Mouse (Mus musculus) gastrocnemius, adult 2 months (tissue): Measurements from ENCODE around the gene Slit2. TPM values are rescaled to one million over a fixed set of nuclear protein-coding genes. Genes with fewer than 3 reads are reported as not detected.

Experiments
- DNase-seq: peaks from one replicate; pipeline ENCODE4 v3.0.0; 2022
- H3K27ac ChIP-seq: fragments of 200-600 bp; 2 replicates; pipeline ENCODE4 v1.8.1; 2022; ENCODE audit warnings: mild to moderate bottlenecking
- H3K4me3 ChIP-seq: fragments of 200-600 bp; 2 replicates; pipeline ENCODE4 v1.8.1; 2022; ENCODE audit warnings: mild to moderate bottlenecking, moderate library complexity
- CTCF ChIP-seq: fragments of 200-600 bp; IDR thresholded peaks from 2 replicates; pipeline ENCODE4 v1.8.1; 2022; ENCODE audit warnings: antibody characterized with exemption, mild to moderate bottlenecking, moderate library complexity
- intact Hi-C: fragments of 180-260 bp; cut with DNase I; formaldehyde crosslinking; loops from one replicate; pipeline ENCODE4 v1.15.1; 2025
- total RNA-seq, 2 experiments: library from RNA; stranded (reverse); gene quantifications; 2 replicates each; pipeline ENCODE4 v1.2.3; 2021

The Slit2 gene
- total RNA-seq, 2 experiments from 2014 or later: 0.64 to 1.4 TPM

DNA sequence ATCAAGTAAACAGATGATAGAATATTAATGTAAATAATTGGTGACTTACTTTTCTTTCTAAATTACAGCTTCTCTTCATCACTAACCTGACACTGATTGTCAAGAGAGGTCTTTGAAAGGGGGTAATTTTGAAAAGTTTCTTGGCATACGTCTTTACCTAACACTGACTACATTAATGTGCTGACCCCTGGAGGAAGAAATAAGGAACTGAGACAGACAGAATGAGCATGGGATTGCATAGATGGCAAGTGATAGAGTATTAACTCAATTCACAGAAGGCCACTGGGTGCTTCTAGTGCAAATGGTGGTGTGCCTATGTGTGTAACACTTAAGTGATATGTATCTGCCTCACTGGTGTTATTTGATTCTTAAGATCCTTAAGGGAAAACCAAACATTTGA lies 130.5 kb downstream of the Slit2 start:
- Histone ChIP-seq H3K4me3 (no peak overlapping the region), H3K27ac (no peak overlapping the region)
- TF ChIP-seq CTCF: peak; percentile 27; the same call in 1 of the 2 replicates
- DNase-seq: no peak
- intact Hi-C loops: no loop called here

DNA sequence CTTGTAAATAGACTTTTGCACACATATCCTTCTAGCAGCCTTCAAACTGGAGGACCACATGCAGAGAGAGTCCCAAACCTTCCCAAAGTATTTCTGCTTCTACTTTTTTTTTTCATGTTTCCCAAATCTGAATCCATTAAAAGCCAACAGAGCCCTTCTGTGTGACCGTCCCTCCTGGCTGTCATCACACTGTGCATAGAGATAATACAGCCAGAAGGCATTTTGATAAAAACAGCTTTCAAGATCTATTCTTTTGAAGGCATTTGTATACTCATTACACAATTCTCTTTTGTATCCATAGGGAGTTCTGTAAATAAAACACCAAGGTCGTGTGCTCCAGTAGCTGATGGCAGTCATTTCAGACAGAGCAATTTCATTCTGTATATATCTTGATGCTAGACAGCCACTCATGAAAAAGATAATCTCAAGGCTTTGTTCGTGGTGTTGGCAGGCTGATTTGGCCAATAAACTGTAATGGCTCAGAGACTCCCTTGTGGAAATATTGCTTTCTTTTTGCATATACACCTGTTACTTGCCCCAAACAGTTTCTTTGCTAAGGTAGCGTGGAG lies 132.1 kb downstream of the Slit2 start:
- Histone ChIP-seq H3K4me3 (no peak overlapping the region), H3K27ac (no peak overlapping the region)
- no peak for DNase-seq
- no peak for TF ChIP-seq CTCF
- intact Hi-C loops: no loop called here

DNA sequence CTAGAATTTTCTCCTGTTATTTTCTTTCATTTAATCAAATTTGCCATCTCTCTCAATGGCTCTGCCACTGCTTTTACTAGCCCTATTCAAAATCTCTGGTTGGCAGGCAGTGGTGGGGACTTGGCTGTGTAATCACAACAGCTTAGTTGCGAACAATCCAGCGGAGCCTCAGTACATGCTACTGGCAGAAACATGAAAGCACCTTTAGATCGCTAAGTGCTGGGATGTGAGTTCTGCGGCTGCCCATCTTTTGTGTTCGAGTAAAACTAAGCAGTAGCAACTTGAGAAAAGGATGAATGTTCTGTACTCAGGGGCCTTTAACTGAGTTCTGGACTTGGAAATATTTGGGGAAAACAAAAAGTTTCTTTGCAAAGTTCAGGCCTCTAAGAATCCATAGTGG lies 139.7 kb downstream of the Slit2 start:
- no peak for DNase-seq
- intact Hi-C loops: no loop called here
- no peak overlapping the region for H3K4me3 ChIP-seq
- H3K27ac ChIP-seq: no peak overlapping the region
- TF ChIP-seq CTCF: no peak

DNA sequence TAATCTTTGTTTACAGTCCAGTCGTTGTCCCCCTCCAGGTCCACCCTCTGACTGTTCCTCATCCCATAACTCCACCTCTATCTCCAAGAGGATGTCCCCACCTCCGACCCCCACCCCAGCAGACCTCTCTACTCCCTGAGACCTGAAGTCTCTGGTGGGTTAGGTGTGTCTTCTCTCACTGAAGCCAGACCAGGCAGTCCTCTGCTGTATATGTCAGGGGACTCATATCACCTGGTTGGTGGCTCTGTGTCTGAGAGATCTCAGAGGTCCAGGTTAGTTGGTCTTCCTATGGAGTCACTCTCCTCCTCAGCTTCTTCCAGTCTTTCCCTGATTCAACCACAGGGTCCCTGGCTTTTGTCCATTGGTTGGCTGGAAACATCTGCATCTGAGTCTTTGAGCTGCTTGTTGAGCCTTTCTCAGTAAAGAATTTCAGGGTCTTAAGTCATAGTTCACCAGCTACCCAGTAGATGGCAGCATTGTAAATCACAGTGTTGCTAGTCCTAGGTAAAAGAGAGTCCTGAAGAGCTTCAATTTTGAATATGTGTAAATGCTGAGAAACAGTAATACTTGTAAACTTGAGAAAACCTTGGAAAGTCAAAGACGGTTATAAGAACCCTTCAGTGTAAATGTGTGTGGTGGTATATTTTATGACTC lies 143.0 kb downstream of the Slit2 start:
- no peak overlapping the region for H3K27ac ChIP-seq
- H3K4me3 ChIP-seq: no peak overlapping the region
- no peak for DNase-seq
- peak; percentile 53 for TF ChIP-seq CTCF
- intact Hi-C loops: no loop called here

DNA sequence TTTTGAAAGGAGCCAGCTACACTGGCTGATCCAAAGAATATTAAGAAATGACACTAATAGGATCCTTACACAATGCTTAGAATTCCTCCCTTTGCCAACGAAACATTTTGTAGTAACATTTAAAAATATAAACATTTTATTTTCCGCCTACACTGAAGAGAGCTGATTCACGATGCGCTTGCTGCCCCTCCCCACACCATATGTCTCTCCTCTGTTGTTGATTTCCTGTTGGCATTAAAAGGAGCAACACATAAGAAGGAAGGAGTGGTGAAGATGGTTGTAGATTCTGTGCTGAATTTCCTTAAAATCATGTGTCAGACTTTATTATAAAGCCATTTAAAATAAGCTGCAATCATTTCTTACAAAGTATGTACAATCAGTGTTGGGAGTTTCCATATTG lies 147.0 kb downstream of the Slit2 start:
- no peak overlapping the region for H3K4me3 ChIP-seq
- H3K27ac ChIP-seq: no peak overlapping the region
- no peak for DNase-seq
- intact Hi-C loops: loop anchor here (10.0 kb wide), 1 partner anchor 1115 kb away; no protein-coding TSS in a partner anchor
- TF ChIP-seq CTCF: no peak

DNA sequence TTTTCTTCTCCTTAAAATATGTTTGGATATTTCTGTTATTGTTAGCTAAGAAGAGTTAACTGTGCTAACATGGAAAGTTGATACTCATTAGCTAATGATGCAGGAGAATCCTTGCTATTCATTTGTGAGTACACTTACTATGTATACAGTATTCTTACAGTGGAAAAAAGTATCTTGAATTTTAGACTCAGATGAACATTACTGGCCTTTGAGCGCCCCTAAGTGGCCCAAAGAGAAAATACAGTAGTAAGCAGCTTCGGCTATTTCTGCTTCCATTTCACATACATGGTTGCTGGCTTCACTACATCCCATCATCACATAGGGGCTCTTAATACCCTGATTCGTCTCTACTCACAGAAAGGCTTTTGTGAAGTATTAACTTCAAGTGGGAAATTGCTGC lies 153.6 kb downstream of the Slit2 start:
- TF ChIP-seq CTCF: peak; percentile 58
- intact Hi-C loops: loop anchor here (10.0 kb wide), 1 partner anchor 1122 kb away; no protein-coding TSS in a partner anchor
- DNase-seq: no peak
- Histone ChIP-seq H3K27ac (no peak overlapping the region), H3K4me3 (no peak overlapping the region)

DNA sequence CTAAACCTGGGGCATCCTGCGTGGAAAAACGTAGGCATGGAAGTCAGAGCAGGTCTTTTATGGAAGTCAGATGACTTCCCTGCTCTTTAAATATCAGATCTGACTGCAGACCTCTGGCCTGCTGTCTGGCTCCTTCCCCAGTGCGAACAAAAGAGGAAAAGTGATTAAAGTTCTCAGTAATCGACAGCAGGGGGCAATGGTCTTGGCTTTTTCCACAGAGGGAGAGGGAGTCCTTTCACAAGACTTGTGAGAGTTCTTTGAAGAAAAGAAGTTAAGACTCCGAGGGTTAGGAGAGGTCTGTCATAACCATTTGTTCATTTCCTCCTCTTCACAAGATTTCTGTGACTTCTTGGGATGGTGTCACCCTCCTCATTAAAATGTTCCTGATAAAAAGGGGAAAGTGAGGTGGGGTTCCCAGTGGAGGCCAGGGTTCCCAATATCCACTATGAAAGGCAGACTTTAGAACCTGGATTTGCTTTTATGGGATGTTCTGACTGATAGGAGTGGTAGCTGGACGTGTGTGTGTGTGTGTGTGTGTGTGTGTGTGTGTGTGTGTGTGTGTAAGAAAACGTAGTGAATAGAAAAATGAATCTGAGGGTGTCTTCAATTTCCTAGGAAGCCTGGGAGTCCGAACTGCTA lies 156.0 kb downstream of the Slit2 start:
- Histone ChIP-seq H3K4me3 (no peak overlapping the region), H3K27ac (no peak overlapping the region)
- no peak for DNase-seq
- 0 out of 2 replicates have a peak, but pooled peaks have one; percentile 7 for TF ChIP-seq CTCF
- intact Hi-C loops: loop anchor here (10.0 kb wide), 1 partner anchor 1124 kb away; no protein-coding TSS in a partner anchor

DNA sequence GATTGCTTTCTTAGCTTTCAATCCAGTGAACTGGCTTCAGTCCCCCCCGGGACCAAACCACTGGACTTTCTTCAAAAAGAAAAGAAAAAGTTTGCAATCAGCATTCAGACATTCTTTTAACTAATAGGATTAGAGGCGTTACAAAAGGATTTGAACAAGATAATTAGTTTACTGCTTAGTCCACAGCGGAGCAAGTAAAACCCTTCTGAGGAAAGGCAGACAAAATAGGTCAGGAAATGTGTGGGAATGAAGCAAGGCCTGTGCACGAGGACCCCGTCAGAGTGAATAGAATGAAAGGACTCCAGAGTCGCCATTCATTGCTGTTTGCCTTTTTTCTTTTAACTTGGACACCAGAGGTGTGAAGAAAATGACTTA lies 156.5 kb downstream of the Slit2 start:
- H3K4me3 ChIP-seq: no peak overlapping the region
- TF ChIP-seq CTCF: no peak
- no peak for DNase-seq
- no peak overlapping the region for H3K27ac ChIP-seq
- intact Hi-C loops: loop anchor here (10.0 kb wide), 1 partner anchor 1125 kb away; no protein-coding TSS in a partner anchor

DNA sequence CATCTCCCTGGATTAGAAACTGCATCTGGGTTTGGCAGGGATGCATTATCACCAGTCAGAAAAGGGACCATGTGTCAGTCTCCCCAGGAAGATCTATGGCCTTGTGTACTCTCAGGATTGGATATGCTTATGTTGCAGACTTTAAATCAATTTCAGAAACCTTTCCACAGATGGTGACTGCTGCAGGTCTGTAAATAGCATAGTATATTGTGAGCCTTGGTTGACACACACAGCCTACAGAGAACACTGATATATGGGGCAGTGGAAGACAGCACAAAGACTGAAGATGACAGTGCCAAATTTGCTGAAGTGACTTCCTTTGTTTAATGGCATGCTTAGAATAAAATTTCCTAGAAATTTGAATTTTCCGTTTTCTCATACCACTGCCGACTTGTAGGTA lies 163.1 kb downstream of the Slit2 start:
- Histone ChIP-seq H3K4me3 (no peak overlapping the region), H3K27ac (no peak overlapping the region)
- TF ChIP-seq CTCF: no peak
- intact Hi-C loops: no loop called here
- no peak for DNase-seq

DNA sequence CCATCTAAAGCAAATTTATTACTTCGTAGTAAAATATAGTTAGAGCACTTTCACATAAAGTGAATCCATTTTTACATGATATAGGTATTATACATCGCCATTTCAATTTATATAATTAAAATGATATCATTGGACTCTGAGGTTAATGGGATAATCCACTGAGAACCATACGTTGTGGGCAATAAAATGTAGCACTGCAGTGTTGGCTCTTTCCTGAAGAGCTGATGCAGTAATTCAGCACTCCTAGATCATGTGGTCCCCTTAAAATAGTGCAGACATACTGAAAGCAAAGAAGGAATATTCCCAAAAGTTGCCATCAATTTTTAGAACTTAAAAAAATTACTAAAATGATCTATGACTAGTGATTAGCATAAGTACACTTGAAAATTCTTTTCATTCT lies 177.9 kb downstream of the Slit2 start:
- DNase-seq: no peak
- TF ChIP-seq CTCF: no peak
- Histone ChIP-seq H3K4me3 (no peak overlapping the region), H3K27ac (no peak overlapping the region)
- intact Hi-C loops: no loop called here

DNA sequence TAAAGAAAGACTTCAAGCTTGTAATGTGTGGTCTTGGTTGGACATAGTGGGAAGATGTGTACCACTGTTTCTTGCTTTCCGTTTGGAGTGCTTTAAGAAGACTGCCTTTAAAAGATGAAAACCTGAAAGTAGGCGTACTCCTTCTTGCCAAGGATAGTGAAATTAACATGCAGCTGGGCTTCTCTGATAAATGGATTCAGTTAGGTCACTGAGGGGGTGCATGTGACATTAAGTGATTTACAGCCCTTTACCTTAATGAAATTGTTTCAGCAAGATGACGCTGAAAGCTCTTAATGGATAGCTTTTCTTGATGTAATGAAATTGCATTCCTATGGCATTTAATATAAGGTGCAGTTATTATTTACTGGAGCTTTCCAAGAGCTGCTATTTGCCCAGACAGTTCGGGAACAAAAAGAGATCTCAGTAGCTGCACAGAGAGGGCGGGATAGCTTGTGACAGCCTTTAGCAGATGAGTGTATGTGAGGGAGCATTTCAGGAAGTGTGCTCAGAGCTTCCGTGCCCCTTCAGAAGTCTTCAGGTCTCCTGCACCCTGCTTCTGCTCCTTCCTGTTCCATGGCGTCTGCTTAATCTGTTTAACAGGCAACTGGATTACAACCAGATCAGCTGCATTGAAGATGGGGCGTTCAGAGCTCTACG lies 198.8 kb downstream of the Slit2 start:
- Histone ChIP-seq H3K27ac (no peak overlapping the region), H3K4me3 (no peak overlapping the region)
- no peak for DNase-seq
- no peak for TF ChIP-seq CTCF
- intact Hi-C loops: no loop called here

DNA sequence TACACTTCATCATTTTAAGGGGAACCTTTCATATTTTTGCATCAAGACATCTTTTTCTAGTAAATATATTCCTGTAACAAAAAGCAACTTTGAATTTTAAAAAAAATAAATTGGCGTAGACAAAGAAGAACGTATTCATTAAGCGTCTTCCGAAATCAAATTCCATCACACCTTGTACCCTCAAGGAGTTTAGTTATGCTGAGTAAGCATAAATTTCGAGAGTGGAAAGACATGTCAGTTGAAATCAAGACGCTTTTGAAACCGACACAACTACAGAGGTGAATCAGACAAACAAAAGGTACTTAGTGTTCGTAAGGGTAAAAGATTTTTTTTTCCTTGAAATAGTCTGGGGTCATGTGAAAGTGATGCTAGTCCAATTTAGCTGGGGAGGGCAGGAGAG lies 201.4 kb downstream of the Slit2 start:
- H3K27ac ChIP-seq: no peak overlapping the region
- intact Hi-C loops: no loop called here
- no peak overlapping the region for H3K4me3 ChIP-seq
- TF ChIP-seq CTCF: no peak
- no peak for DNase-seq

DNA sequence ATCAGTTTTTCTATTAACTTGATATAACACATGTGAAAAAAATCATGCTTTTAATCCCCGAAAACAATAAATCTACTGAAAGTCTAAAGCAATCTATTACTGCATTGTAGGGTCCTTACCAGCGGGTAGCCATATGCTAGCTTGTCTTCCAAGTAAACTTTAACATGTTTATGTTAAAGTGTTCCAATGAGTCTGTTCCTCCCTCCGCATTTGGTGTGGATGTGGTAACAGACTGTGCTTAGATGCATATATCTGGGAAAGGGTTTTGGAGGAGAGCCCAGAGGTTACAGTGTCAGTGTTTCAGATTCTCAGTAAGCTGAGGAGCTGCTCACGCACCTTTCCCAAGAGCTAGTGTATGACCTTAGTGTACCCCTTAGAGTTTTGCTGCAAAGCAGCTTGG lies 204.9 kb downstream of the Slit2 start:
- no peak for TF ChIP-seq CTCF
- intact Hi-C loops: no loop called here
- Histone ChIP-seq H3K4me3 (no peak overlapping the region), H3K27ac (no peak overlapping the region)
- DNase-seq: no peak
